Mouse (Mus musculus): ENCODE measurements around the gene Ccdc87. TPM values are rescaled to one million over a fixed set of nuclear protein-coding genes. Genes with fewer than 3 reads are reported as not detected.
"Not testable (repeated sequence)": the region's sequence is repeated elsewhere in the genome, so short reads cannot be mapped to it uniquely, and the experiment has no call there.

The Ccdc87 gene
- total RNA-seq (2021): not detected

DNA sequence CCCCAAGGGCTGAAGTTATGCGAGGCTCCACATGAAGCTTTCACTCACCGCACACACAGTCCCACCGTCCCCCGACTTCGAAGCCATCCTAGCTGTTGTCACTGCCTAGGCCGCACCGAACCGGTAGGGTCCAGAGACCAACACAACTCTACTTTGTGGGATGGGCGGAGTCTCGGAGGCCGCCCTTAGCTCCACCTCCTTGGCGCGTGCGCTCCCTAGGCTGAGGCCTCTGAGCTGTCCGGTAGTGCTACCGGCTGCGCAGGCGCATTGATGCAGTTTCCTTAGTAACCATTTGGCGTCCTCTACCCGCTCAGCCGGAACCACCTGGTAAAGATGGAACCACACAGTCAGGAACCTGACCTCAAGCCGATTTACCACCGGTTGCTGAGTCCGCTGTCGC, at the start of gene Ccdc87, which contains the start of gene Ccs:
Ccdc87 (plus strand) TSS at position 218 of the 400 bp plus-strand sequence.
Ccs (minus strand) TSS at position 184 of the 400 bp plus-strand sequence.
- intact Hi-C loops (cut with DNase I): loop anchor here (5.0 kb wide), 1 partner anchor 212 kb away; the partner anchor contains the start of gene Rce1
- peak; percentile 94 for DNase-seq (ENCODE audit: low spot score)

DNA sequence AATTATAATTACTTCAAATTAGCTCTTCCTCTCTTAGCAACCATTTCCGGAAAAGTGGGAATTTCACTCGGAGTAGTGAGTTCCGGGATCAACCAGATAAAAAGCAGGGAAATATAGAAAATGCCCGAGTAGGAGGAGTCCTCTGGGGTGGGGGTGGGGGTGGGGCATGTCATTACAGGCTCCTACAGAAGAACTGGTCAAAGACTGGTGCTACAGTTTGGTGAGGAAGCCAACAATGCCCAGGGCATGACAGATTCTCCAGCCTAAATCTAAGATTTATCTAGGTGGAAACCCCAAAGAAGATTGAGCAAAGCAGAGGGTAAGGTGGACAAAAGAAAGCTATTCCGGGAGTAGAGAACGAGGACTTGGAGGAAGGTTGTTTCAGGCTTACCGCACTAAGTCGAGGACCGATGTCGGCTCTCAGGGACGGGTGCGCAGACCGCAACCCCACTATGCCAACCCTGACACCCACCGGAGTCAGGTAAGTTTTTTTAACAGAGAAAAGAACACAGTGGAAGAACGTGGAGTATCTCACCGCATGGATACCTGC, 45.8 kb upstream of the Ccdc87 start:
- intact Hi-C loops (cut with DNase I): no loop called here
- no peak for DNase-seq (ENCODE audit: low spot score)

DNA sequence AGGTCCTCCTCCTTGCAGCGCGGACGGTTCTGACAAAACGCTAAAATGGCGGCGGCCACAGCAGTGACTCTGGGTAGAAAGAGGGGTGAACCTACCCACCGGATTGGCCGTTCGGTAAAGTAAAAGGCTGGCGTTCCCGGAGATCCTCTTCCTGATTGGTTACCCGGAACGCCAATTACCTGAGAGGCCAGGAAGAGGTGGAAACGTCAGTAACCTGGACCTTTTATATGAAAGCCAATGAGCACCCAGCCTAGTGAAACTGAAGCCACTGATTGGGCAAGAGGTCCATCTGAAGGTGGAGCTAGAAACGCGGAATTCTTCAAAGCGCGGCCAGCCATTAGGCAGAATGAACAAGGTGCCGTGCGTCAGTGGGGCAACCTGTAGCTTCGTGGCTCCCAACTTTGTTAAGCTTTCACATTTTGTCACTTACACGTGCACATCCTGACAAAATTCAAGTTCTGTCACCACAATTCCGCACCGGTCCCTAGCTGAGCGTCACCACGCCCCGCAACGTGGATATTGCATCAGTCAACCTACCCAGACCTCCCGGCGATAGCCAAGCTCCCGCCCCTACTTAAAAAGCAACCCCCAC, 45.2 kb upstream of the Ccdc87 start, which contains the start of gene Rbm4:
Rbm4 (minus strand) TSS at position 71 of the 592 bp plus-strand sequence.
- intact Hi-C loops (cut with DNase I): no loop called here
- DNase-seq (ENCODE audit: low spot score): peak; percentile 96

DNA sequence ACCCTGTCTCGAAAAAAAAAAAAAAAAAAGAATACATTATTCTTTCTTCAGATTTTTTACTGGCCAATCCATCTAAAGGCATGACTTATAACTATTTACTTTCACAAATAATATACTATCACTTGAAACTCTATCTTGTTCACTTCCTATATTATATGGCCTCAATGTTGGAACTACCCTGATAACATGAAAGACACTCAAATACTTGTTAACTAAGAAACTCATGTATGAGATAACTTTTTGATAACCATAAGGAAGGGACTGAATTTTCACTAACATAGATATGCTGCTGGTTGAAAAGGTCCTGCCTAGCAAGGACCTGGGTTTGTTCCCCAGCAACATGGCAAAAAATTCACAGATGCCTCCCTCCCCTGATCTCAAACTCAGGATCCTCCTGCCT, 43.2 kb upstream of the Ccdc87 start:
- intact Hi-C loops (cut with DNase I): no loop called here
- DNase-seq (ENCODE audit: low spot score): no peak

DNA sequence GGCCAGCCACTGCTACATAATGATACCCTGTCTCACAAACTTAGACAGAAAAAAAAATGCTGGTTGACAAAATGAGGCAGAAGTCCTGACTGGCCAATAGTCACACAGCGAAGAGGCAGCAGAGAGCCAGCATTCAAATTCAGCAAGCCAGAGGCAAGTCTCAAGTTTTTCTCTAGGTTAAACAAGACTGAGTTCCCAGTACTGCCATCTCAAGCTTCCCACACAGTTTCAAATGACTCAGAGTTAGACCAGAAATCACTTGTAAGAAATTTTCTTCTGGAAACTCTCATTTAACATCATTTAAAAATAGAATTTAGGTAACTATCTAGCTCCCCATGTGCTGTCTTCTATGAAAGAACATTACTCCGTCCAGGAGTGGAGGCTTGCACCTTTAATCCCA, 41.3 kb upstream of the Ccdc87 start:
- intact Hi-C loops (cut with DNase I): no loop called here
- DNase-seq (ENCODE audit: low spot score): no peak

DNA sequence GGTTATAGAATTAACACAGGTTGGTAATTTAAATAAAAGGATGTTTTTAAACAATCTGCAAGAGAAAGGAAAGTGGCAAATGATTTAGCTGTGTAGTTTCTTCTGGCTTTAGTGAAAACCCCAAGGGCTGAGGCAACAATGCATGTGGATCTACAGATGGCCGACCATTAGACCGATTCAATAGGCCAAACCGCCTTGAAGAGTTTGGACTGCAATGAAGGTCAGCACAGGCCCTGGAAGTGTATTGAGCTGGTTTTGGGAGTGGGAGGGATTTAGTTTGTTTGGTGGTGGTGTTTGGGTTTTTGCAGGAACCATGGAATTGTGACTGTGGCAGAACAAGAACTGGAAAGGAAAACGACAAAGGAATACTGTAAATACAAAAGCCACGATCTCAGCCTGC, 40.1 kb upstream of the Ccdc87 start:
- no peak for DNase-seq (ENCODE audit: low spot score)
- intact Hi-C loops (cut with DNase I): no loop called here

DNA sequence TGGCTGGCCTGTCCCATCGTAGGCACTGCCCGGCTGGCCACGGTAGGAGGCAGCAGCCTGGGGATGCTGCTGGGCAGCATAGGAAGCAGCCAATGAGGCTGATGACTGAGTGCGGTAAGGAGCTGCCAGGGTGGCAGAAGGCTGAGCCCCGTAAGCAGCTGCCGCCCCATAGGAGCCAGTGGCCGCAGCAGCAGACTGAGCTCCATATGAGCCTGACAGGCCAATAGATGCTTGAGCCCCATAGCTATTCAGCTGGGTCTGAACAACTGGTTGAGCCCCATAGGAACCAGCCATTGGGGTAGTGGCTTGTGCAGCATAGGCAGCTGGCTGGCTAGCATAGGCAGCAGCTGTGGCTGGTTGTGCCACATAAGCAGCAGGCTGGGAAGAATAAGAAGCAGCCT, 36.5 kb upstream of the Ccdc87 start:
- intact Hi-C loops (cut with DNase I): no loop called here
- DNase-seq (ENCODE audit: low spot score): no peak

DNA sequence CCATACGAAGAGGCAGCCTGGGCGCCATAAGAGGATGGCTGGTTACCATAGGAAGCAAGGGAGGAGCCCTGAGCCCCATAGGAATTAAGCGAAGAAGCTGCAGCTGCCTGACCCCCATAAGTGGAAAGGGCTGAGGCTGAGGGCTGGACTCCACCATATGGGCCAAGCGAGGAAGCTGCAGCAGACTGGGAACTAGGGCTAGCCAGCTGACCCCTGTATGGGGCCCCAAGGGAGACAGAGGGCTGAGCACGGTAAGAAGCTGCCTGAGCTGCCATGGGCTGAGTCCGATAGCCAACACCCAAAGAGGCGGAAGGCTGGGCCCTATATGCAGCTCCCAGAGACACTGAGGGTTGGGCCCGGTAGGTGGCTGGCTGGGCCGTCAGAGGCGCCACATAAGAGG, 35.9 kb upstream of the Ccdc87 start:
- intact Hi-C loops (cut with DNase I): no loop called here
- no peak for DNase-seq (ENCODE audit: low spot score)

DNA sequence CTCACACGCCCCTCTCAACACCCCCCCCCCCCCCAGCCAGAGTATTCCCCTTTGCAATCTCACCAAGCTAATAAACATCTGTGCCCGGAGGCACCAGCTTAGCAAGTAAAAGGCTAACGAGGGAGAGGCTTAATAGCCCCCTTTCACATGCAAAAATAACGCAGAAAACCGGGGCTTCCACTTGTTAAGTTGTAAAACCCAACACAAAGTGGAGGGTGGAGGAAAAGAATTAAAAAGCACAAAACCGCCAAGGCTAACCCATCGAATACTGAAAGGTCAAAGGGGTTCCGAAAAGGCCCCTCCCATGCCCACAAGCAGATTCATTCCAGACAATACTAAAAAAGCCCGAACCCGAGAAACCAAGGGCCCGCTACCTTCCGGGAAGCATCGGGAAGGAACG, 28.9 kb upstream of the Ccdc87 start:
- no peak for DNase-seq (ENCODE audit: low spot score)
- intact Hi-C loops (cut with DNase I): loop anchor here (2.0 kb wide), 2 partner anchors 20 to 52 kb away; no protein-coding TSS in a partner anchor

DNA sequence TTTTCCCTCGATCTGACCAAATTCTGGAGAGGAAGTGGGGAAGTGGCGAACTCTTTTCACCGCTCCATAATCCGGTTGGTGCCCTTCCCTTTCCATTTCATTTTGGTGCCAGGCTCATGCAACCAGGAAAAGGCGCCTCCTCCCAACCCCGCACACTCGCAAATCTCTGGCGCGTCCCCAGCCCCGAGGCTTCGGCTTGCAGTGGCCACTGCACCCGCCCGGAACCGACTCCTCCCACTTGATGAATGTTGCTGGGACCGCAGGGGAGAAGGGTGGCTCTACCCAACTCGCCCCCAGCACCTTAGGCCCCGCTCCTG, 28.5 kb upstream of the Ccdc87 start:
- no peak for DNase-seq (ENCODE audit: low spot score)
- intact Hi-C loops (cut with DNase I): loop anchor here (2.0 kb wide), 2 partner anchors 20 to 52 kb away; no protein-coding TSS in a partner anchor

DNA sequence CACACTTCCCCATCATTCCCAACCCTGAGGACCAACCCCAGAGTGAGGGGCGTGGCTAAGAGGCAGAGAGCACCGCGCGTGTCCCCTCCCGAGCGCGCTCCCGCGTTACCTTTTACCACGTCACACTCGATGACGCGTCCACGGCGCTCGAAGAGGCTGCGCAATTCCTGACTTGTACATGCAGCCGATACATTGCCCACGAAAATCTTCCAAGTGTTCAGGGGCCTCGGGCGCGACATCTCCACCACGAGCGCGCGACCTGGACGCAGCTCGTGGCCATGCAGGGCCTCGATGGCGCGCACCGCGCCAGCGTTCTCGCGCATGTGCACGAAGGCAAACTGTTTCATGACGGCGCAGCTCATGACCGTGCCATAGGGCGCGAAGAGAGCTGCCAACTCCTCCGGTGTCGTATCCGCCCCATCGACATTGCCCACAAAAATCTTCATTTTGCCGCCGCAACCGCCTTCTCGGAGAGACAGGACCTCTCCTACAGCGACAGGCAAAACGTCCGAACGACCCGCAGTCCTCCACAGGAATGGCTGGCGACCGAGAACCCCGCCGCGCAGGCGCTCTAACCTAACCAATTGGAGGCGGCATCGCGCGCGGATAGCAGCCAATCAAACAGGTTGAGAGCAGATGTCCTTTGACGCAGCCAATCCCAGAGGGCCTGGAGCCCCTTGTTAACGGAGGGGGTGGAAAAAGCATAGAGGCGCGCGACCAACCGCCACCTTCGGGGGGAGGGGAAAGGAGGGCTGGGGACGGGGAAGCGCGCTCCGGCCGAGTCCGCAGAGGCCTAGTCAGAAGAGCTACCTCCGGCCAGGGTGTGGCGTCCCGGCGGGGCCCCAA, 27.9 kb upstream of the Ccdc87 start, which contains the start of the genes Gm21992 and Rbm14:
Gm21992 (minus strand) TSS at position 550 of the 846 bp plus-strand sequence.
Rbm14 (minus strand) TSS at position 572 of the 846 bp plus-strand sequence.
- intact Hi-C loops (cut with DNase I): loop anchor here (2.0 kb wide), 2 partner anchors 20 to 52 kb away; no protein-coding TSS in a partner anchor
- DNase-seq (ENCODE audit: low spot score): peak; percentile 99

DNA sequence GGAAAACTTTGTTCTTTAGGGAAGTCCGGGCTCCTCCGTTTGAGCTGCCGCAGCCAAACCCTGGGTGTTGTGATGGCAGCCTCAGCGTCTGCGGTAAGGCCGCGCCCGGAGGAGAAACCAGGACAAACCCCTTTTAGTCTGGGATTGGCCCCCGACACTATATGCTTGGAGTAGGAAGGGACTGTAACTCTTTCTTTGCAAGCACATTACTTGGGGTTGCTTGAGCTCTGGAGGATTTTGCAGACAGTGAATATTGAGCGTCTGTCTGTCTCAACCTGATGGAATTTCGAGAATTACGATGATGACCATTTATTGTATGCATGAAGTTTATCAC, 27.3 kb upstream of the Ccdc87 start:
- no peak for DNase-seq (ENCODE audit: low spot score)
- intact Hi-C loops (cut with DNase I): loop anchor here (2.0 kb wide), 2 partner anchors 21 to 53 kb away; no protein-coding TSS in a partner anchor

DNA sequence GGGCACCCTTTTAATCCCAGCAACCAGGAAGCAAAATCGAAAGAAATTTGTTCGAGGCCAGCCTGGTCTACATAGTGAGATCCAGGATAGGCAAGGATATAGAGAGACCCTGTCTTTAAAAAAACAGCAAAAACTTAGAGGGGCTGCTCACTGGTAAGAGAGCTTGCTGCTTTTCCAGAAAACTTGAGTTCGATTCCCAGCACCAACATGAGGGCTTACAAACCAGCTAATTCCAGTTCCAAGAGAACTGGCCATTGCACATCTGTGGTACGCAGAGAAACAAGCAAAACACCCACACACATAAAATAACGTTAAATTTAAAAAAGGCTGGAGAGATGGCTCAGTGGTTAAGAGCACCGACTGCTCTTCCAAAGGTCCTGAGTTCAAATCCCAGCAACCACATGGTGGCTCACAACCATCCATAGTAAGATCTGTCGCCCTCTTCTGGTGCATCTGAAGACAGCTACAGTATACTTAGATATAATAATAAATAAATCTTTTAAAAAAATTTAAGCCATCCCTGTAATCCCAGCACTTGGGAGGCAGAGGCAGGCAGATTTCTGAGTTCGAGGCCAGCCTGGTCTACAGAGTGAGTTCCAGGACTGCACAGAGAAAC, 26.7 kb upstream of the Ccdc87 start:
- DNase-seq (ENCODE audit: low spot score); intact Hi-C loops (cut with DNase I): not testable (repeated sequence)

DNA sequence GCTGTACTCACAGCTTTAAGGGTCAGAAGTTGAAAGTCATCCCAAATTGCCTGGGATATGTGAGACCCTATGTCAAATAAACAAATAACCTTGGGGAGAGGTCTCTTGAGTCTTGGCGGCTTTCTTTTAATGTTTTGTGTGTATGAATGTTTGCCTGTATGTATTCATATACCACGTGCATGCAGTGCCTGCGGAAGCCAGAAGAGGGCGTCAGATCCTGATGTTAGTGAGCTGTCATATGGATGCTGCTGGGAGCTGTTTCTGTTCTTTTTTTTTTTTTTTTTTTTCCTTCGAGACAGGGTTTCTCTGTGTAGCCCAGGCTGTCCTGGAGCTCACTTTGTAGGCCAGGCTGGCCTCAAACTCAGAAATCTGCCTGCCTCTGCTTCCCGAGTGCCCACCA, 26.2 kb upstream of the Ccdc87 start:
- no peak for DNase-seq (ENCODE audit: low spot score)
- intact Hi-C loops (cut with DNase I): no loop called here

DNA sequence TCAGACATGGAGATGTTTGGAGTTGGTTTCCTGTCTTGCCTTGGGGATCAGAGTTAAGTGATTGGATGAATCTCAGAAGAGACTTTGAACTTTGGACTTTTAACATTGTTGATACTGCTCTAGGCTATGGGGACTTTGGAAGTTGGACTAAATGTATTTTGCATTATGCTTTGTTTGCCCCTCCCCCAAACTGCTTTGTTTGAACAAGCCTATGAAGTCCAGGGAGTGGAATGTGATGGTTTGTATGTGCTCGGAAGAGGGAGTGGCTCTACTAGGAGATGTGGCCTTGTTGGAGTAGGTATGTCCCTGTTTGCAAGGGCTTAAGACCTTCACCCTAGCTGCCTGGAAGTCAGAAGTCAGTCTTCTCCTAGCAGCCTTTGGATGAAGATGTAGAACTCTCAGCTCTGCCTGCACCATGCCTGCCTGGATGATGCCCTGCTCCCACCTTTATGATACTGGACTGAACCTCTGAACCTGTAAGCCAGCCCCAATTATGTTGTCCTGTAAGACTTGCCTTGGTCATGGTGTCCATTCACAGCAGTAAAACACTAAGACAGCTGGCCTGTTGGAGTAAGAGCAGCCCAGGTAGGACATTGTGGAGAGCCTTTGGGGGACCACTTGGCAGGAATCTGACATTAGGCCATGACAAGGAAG, 21.9 kb upstream of the Ccdc87 start:
- intact Hi-C loops (cut with DNase I): no loop called here
- no peak for DNase-seq (ENCODE audit: low spot score)

DNA sequence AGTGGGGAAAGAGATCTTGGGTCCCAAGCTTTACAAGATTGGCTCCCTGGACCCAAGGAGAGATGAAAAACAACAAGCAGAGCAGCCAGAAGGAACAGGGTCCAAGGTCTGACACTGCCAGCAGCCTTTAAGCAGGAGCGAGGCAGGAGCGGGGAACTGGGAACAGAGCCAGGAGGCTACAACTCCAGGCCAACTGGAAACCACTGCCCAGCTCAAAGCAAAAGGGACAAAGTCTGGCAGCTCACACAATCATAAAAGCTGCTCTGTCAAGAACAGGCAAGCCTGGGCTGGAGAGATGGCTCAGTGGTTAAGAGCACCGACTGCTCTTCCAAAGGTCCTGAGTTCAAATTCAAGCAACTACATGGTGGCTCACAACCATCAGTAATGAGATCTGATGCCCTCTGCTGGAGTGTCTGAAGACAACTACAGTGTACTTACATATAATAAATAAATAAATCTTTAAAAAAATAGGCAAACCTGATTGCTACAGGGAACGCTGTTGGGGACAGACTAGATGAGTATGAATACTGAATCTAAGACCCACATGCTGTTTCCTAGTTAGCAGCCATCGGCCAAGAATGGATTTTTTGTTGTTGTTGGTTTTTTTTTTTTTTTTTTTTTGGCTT, 18.4 kb upstream of the Ccdc87 start:
- DNase-seq (ENCODE audit: low spot score): peak; percentile 70
- intact Hi-C loops (cut with DNase I): no loop called here

DNA sequence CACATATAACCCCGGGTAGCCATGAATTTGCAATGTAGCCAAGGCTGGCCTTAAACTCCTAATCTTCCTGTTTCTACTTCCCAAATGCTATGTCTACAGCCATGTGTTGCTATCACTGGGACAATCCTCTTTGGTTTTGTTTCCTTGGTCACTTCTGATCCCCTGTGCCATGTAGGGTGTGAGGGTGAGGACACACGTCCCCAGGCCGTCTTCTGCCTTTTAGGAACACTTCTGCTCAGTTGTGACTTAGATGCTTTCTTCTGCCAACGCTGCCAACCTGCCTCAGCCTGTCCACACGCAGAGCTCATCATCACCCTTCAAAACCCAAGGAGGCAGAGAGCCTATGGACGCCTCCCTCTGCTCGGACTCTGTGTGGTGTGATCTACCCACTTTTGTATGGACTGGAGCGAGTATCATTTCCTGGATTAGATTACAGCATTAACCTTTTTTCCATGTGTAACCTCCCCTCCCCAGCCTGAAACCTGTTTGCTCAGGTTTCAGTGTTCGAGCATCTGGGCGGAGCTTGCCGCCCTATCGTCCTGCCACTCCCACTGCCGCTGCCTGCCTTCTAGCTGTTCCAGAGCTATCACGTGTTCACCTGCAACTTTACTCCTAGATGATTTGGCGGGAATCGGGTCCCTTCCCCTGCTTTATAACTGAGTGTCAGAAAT, 10.6 kb upstream of the Ccdc87 start:
- DNase-seq (ENCODE audit: low spot score): no peak
- intact Hi-C loops (cut with DNase I): no loop called here

DNA sequence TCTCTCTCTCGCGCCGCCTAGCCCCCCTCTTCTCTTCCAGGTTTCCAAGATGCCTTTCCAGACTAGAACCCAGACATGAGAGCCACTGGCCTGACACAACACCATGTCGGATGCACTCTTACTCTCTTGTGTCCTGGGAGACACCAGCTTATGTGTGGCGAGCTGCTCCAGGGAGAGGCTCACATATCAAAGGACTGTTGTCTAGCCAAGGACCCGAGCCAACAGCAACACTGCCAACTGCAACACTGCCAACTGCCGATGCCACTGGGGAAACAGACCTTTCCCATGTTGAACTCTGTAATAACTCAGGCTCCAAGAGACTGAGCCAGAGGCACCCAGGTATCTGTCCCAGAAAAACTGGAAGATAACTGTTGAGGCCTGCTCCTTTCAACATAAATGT, 10.0 kb upstream of the Ccdc87 start:
- DNase-seq (ENCODE audit: low spot score): peak; percentile 26

DNA sequence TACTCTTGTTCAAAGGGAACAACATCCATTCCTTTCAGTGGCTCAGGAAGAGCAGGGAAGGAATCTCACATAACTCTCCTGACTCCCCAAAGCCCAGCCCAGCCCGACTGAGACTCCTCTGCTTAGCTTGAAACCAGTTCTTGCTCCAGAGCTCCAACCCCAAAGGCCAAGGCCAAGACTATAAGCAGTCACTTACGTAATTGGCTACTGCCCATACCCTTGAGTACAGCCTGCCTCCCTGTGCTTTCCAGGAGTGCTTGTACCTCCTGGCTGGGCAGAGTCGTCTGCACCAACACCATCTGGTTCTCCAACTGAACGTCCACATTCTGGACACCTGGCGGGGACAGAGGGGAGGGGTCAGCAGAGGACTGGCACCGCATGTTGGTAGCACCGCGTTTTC, 5.2 kb upstream of the Ccdc87 start:
- intact Hi-C loops (cut with DNase I): no loop called here
- no peak for DNase-seq (ENCODE audit: low spot score)

More for the DNA sequence above, 10.0 kb upstream of the Ccdc87 start:
- intact Hi-C loops (cut with DNase I): no loop called here

Measured in heart, postnatal 25 days (tissue).